Mouse (Mus musculus): ENCODE measurements around the gene Acap2.

- TF ChIP-seq CTCF (IDR thresholded peaks at IDR 0.05 in 2 of 3, conservative IDR thresholded peaks at IDR 0.05 in 1 of 3; ENCODE audit: control insufficient read depth in 1 of 3, insufficient read depth in 1 of 3, low read depth in 2 of 3, low read length in 3 of 3, poor library complexity in 1 of 3, severe bottlenecking in 1 of 3) (peak; percentile 84 to 96 (median 86)), POLR2AphosphoS2 (IDR thresholded peaks at IDR 0.05; ENCODE audit: low read length) (no peak), MAFK (IDR thresholded peaks at IDR 0.05; ENCODE audit: borderline replicate concordance, low read depth, low read length) (no peak), EP300 (IDR thresholded peaks at IDR 0.05; ENCODE audit: low read depth in 1 of 2, low read length in 2 of 2) (no peak), POLR2A (IDR thresholded peaks at IDR 0.05; ENCODE audit: control insufficient read depth in 1 of 2, insufficient read depth in 1 of 2, low read depth in 1 of 2, low read length in 2 of 2, poor library complexity in 1 of 2) (no peak), SIN3A (IDR thresholded peaks at IDR 0.05; ENCODE audit: low read length) (no peak), JUND (IDR thresholded peaks at IDR 0.05; ENCODE audit: low read depth, low read length) (no peak), GABPA (IDR thresholded peaks at IDR 0.05; ENCODE audit: low read depth, low read length) (no peak), TAL1 (IDR thresholded peaks at IDR 0.05; ENCODE audit: low read length) (no peak), POLR2AphosphoS5 (IDR thresholded peaks at IDR 0.05; ENCODE audit: borderline replicate concordance, low read depth, low read length) (no peak), RCOR1 (IDR thresholded peaks at IDR 0.05; ENCODE audit: low read depth, low read length) (no peak)
Measured at GRCm38 (mm10) chr16:31070358-31071133, 130.5 kb downstream of the Acap2 start.
